Mouse (Mus musculus): ENCODE measurements around the gene Cpeb1. TPM values are rescaled to one million over a fixed set of nuclear protein-coding genes. Genes with fewer than 3 reads are reported as not detected.

Cpeb1 gene
- polyA plus RNA-seq, 1 experiment from 2014 or later: 1.4 TPM

DNA sequence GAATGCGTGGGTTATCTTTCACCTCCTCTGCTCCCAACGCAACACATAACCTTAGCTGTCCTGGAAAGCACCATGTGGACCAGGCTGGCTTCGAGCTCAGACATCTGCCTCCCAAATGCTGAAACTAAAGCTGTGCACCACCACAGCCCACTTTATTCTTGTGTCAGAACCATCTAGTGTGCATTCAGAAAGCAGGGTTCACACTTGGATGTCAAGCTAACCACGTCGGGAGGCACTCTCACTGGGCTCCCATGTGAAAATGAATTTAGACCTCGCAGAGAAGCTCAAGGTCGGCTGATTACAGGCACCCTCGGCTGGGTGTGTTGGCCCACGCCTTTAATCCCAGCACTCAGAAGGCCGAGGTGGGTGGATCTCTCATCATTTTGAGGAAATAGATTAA is 111.4 kb downstream of the Cpeb1 start:
- WGBS: 4% methylated on average over 10 of the region's 10 CpGs
- H3K27ac ChIP-seq (ENCODE audit: low read depth, low read length): no peak overlapping the region
- 0 out of 2 replicates have a peak, but pooled peaks cover 4% of the 10 kb centered on the region for H3K4me1 ChIP-seq (replicated peaks; ENCODE audit: control insufficient read depth, insufficient read depth, low read length)

DNA sequence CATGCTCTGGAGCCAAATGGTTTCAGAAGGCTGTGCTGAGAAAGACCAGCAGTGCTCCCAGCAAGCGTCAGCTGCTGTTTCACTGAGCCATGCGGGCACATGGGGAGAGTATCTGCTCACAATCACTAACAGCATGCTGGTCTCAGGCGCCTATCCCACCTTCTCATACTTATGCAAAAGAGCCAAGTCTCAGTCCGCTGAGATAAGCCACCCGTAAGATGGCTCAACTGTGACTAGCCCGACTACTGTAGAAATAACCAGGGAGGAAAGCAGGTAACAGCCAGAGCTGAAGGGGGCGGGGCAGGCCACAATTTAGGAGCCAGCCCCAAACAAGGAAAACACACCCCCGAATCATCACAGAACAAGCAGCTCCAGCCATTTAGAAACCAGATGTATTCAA is 111.9 kb downstream of the Cpeb1 start:
- Histone ChIP-seq H3K9ac (ENCODE audit: low read depth, low read length) (peak overlapping the region; percentile 89), H3K4me1 (replicated peaks; ENCODE audit: control insufficient read depth, insufficient read depth, low read length) (0 out of 2 replicates have a peak, but pooled peaks cover 4% of the 10 kb centered on the region), H3K27ac (ENCODE audit: low read depth, low read length) (no peak overlapping the region), H3K9me3 (ENCODE audit: control insufficient read depth) (no peaks in the 10 kb centered on the region), H3K4me2 (replicated peaks; ENCODE audit: low read depth) (peak overlapping the region; percentile 75), H3K36me3 (ENCODE audit: control insufficient read depth, insufficient read depth) (peaks cover 28% of the 10 kb centered on the region; the same call in 1 of the 2 replicates), H3K27me3 (replicated peaks; ENCODE audit: control insufficient read depth, insufficient read depth, low read length) (no peaks in the 10 kb centered on the region), H3K4me3 (ENCODE audit: low read depth, low read length) (peak overlapping the region; percentile 75)
- no peak for ATAC-seq
- WGBS: 22% methylated on average over 8 of the region's 8 CpGs
- no peak for TF ChIP-seq CTCF (IDR thresholded peaks at IDR 0.05; ENCODE audit: low read depth)

More for the DNA sequence above, 111.4 kb downstream of the Cpeb1 start:
- Histone ChIP-seq H3K27me3 (replicated peaks; ENCODE audit: control insufficient read depth, insufficient read depth, low read length) (no peaks in the 10 kb centered on the region), H3K9ac (ENCODE audit: low read depth, low read length) (peak overlapping the region; percentile 89), H3K36me3 (ENCODE audit: control insufficient read depth, insufficient read depth) (peaks cover 23% of the 10 kb centered on the region; the same call in 1 of the 2 replicates), H3K4me3 (ENCODE audit: low read depth, low read length) (peak overlapping the region; percentile 75), H3K4me2 (replicated peaks; ENCODE audit: low read depth) (peak overlapping the region; percentile 75), H3K9me3 (ENCODE audit: control insufficient read depth) (no peaks in the 10 kb centered on the region)
- TF ChIP-seq CTCF (IDR thresholded peaks at IDR 0.05; ENCODE audit: low read depth): no peak
- ATAC-seq: no peak

DNA sequence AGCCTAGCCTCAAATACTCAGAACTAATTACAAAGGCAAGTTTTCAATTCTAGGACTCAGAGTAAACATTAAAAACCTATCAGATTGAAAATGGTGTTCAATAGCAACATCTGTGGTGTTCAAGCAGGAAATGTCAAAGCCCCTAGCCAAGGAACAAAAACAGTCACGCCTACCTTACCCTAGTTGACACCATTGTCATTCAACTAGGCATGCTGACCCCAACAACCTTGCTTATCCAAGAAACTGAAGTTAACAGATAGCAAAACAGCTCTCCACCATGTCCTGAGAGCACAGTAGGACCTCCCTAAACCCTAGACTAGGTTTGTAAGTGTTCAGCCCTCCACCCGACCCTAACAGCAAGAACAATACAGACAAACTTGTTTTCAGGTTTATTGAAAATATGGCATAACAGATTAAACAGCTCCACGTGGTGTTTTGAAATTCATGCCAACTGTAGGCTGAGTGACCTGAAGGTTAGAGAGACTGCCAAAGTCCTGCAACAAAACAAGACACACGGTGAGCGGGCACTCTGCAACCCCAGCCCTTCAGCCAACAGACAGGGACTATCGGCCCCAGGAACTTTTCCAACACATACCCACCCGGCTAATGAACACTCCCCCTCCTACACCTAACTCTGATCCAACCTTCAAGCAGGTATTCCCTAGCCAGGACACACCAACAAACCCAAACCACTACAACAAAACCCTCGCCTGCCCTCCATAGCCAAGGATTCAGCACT is 112.7 kb downstream of the Cpeb1 start:
- Histone ChIP-seq H3K4me2 (replicated peaks; ENCODE audit: low read depth) (peak overlapping the region; percentile 75), H3K27me3 (replicated peaks; ENCODE audit: control insufficient read depth, insufficient read depth, low read length) (no peaks in the 10 kb centered on the region), H3K36me3 (ENCODE audit: control insufficient read depth, insufficient read depth) (peaks cover 30% of the 10 kb centered on the region; the same call in 1 of the 2 replicates), H3K9me3 (ENCODE audit: control insufficient read depth) (no peaks in the 10 kb centered on the region), H3K4me1 (replicated peaks; ENCODE audit: control insufficient read depth, insufficient read depth, low read length) (0 out of 2 replicates have a peak, but pooled peaks cover 4% of the 10 kb centered on the region), H3K27ac (ENCODE audit: low read depth, low read length) (no peak overlapping the region), H3K4me3 (ENCODE audit: low read depth, low read length) (peak overlapping the region; percentile 75; the same call in 1 of the 2 replicates), H3K9ac (ENCODE audit: low read depth, low read length) (no peak overlapping the region)
- no peak for ATAC-seq
- 51% methylated on average over 8 of the region's 8 CpGs for WGBS
- no peak for TF ChIP-seq CTCF (IDR thresholded peaks at IDR 0.05; ENCODE audit: low read depth)

DNA sequence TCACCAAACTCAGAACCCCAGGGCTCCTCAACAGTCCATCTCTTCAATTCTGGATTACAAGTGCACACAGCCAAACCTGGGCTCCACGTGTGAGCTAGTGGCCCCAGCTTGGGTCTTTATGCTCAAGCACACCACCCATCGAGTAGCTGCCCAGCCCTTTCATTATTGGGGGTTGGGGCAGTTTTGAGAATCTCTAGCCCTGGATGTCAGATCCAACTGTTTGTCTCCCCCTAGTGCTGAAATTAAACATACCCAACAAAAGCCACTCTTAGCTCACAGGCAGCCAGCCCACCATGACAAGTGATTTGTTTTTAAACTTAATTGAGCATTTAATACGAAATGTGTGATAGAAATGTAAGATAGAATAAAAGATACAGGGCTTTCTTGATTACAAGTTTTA is 113.7 kb downstream of the Cpeb1 start:
- no peak for ATAC-seq
- TF ChIP-seq CTCF (IDR thresholded peaks at IDR 0.05; ENCODE audit: low read depth): peak; percentile 67
- Histone ChIP-seq H3K4me3 (ENCODE audit: low read depth, low read length) (no peak overlapping the region), H3K4me1 (replicated peaks; ENCODE audit: control insufficient read depth, insufficient read depth, low read length) (0 out of 2 replicates have a peak, but pooled peaks cover 4% of the 10 kb centered on the region), H3K27me3 (replicated peaks; ENCODE audit: control insufficient read depth, insufficient read depth, low read length) (no peaks in the 10 kb centered on the region), H3K36me3 (ENCODE audit: control insufficient read depth, insufficient read depth) (peaks cover 35% of the 10 kb centered on the region; the same call in 1 of the 2 replicates), H3K4me2 (replicated peaks; ENCODE audit: low read depth) (no peak overlapping the region), H3K9ac (ENCODE audit: low read depth, low read length) (no peak overlapping the region), H3K9me3 (ENCODE audit: control insufficient read depth) (no peaks in the 10 kb centered on the region), H3K27ac (ENCODE audit: low read depth, low read length) (no peak overlapping the region)
- 41% methylated on average over 3 of the region's 3 CpGs for WGBS

DNA sequence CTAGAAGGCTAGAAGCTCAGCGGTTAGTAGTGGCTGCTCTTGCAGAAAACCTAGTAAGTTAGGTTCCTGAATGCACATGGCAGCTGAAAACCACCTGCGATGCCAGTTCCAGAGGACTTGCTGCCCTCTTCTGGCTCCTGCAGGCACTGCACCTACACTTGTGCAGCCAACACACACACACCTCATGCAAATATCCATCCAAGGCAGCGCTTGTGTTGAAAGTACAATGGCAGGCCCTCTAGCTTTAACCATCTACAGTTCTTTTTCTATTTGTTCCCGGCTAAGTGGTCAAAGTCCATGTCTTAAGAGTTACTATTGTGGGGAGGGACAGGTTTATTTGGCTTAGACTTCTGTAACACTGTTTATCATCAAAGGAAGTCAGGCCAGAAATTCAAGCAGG is 115.5 kb downstream of the Cpeb1 start:
- Histone ChIP-seq H3K4me2 (replicated peaks; ENCODE audit: low read depth) (no peak overlapping the region), H3K9ac (ENCODE audit: low read depth, low read length) (no peak overlapping the region), H3K36me3 (ENCODE audit: control insufficient read depth, insufficient read depth) (peaks cover 46% of the 10 kb centered on the region; the same call in 1 of the 2 replicates), H3K9me3 (ENCODE audit: control insufficient read depth) (no peaks in the 10 kb centered on the region), H3K4me3 (ENCODE audit: low read depth, low read length) (no peak overlapping the region), H3K4me1 (replicated peaks; ENCODE audit: control insufficient read depth, insufficient read depth, low read length) (0 out of 2 replicates have a peak, but pooled peaks cover 4% of the 10 kb centered on the region), H3K27me3 (replicated peaks; ENCODE audit: control insufficient read depth, insufficient read depth, low read length) (no peaks in the 10 kb centered on the region), H3K27ac (ENCODE audit: low read depth, low read length) (no peak overlapping the region)
- peak; percentile 83 for TF ChIP-seq CTCF (IDR thresholded peaks at IDR 0.05; ENCODE audit: low read depth)
- peak; percentile 61 for ATAC-seq
- 56% methylated on average over 4 of the region's 4 CpGs for WGBS

DNA sequence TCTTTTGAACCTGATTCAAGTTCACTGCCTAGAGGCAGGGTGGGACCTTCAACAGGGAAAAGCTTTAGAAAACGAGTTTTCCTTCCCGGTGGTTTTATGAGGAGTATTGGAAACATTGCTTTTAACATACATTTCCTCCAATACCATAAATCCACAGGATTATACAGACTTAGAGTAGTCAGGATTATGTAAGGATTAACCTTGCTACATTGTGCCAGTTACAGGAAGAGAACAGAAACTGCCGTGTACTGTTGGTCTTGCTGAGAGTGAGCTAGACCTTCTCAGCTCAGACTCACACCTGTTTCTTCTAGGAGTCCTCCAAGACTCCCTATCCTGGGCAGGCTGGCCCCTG is 116.8 kb downstream of the Cpeb1 start:
- Histone ChIP-seq H3K36me3 (ENCODE audit: control insufficient read depth, insufficient read depth) (peaks cover 50% of the 10 kb centered on the region; the same call in 1 of the 2 replicates), H3K4me3 (ENCODE audit: low read depth, low read length) (no peak overlapping the region), H3K4me2 (replicated peaks; ENCODE audit: low read depth) (no peak overlapping the region), H3K4me1 (replicated peaks; ENCODE audit: control insufficient read depth, insufficient read depth, low read length) (0 out of 2 replicates have a peak, but pooled peaks cover 3% of the 10 kb centered on the region), H3K27ac (ENCODE audit: low read depth, low read length) (no peak overlapping the region), H3K9me3 (ENCODE audit: control insufficient read depth) (no peaks in the 10 kb centered on the region), H3K9ac (ENCODE audit: low read depth, low read length) (no peak overlapping the region), H3K27me3 (replicated peaks; ENCODE audit: control insufficient read depth, insufficient read depth, low read length) (no peaks in the 10 kb centered on the region)
- no peak for ATAC-seq
- 79% methylated on average over 3 of the region's 3 CpGs for WGBS
- no peak for TF ChIP-seq CTCF (IDR thresholded peaks at IDR 0.05; ENCODE audit: low read depth)

Data from intestine, postnatal 0 days (tissue).